Mouse (Mus musculus) stomach, postnatal 0 days (tissue): Measurements from ENCODE around the gene Rnf220. TPM values are rescaled to one million over a fixed set of nuclear protein-coding genes. Genes with fewer than 3 reads are reported as not detected.

Experiments
- ATAC-seq: fragments of 200-750 bp; cut with Nextera tagmentation; 2 replicates; pipeline ENCODE4 v1.8.0; 2017; ENCODE audit not compliant: low FRiP score, low TSS enrichment
- DNase-seq: peaks from one replicate; pipeline ENCODE4 v3.0.0-alpha.2; 2016; ENCODE audit warnings: low spot score
- H3K27ac ChIP-seq: fragments of 300-500 bp; sonication (generic); replicated peaks from 2 replicates; pipeline ENCODE4 v1.5.1; 2014; ENCODE audit warnings: mild to moderate bottlenecking, control low read depth
- H3K27me3 ChIP-seq: fragments of 300-500 bp; sonication (generic); 2 replicates; pipeline ENCODE4 v1.6.1; 2014; ENCODE audit warnings: low read length; ENCODE audit not compliant: control insufficient read depth, insufficient read depth
- H3K36me3 ChIP-seq: fragments of 300-500 bp; sonication (generic); 2 replicates; pipeline ENCODE4 v1.6.1; 2014; ENCODE audit warnings: low read length, mixed read lengths; ENCODE audit not compliant: control insufficient read depth, insufficient read depth
- H3K4me1 ChIP-seq: fragments of 300-500 bp; sonication (generic); replicated peaks from 2 replicates; pipeline ENCODE4 v1.6.1; 2014; ENCODE audit warnings: antibody characterized with exemption; ENCODE audit not compliant: control insufficient read depth, insufficient read depth
- H3K4me2 ChIP-seq: fragments of 300-500 bp; sonication (generic); replicated peaks from 2 replicates; pipeline ENCODE4 v1.6.1; 2014; ENCODE audit warnings: low read depth, mild to moderate bottlenecking, control low read depth, moderate library complexity
- H3K4me3 ChIP-seq: fragments of 300-500 bp; sonication (generic); 2 replicates; pipeline ENCODE4 v1.5.1; 2014; ENCODE audit warnings: low read depth, low read length, control low read depth
- H3K9ac ChIP-seq: fragments of 300-500 bp; sonication (generic); 2 replicates; pipeline ENCODE4 v1.6.1; 2014; ENCODE audit warnings: mild to moderate bottlenecking, low read length, control low read depth, mixed read lengths
- H3K9me3 ChIP-seq: fragments of 300-500 bp; sonication (generic); 2 replicates; pipeline ENCODE4 v1.6.1; 2016; ENCODE audit warnings: low read length; ENCODE audit not compliant: control insufficient read depth
- CTCF ChIP-seq: IDR thresholded peaks from 2 replicates; pipeline ENCODE4 v1.5.1; 2016; ENCODE audit warnings: antibody characterized with exemption, low read depth, mild to moderate bottlenecking, moderate library complexity
- EP300 ChIP-seq: optimal IDR thresholded peaks from 2 replicates; pipeline ENCODE3; 2016; ENCODE audit warnings: antibody characterized with exemption
- WGBS: fragments of 180-500 bp; shearing (Covaris S2); extraction: QIAGEN DNeasy Blood & Tissue Kit; methylation state at CpG from one replicate; pipeline ENCODE4 v1.1.7; 2014; 5-methylcytosine and 5-hydroxymethylcytosine counted together
- polyA plus RNA-seq: library from polyadenylated mRNA; unstranded; fragments of >200 nt; fragmentation: Nextera tagmentation; extraction: Ambion mirVana; gene quantifications from 2 replicates; pipeline ENCODE4 v1.2.1, GENCODE M21; 2015

Rnf220 gene
- polyA plus RNA-seq, 1 experiment from 2014 or later, result 33.0 TPM

DNA sequence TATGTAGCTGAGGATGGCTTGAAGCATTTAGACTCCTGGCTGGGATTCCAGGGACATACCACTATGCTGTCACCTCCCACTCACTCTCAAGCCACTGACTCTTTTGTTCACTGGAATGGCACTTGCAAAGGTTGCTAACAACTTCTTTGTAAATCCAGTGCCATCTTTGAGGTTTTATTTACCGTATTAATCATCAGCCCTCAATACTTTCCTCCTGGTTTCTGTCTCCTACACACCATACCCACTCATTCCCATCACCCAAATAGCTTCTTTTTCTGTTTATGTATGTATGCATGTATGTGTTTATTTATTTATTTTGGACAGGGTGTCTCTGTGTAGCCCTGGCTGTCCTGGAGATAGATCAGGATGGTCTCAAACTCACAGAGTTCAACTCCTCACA lies 245.9 kb downstream of the Rnf220 start:
- Histone ChIP-seq H3K4me1 (peaks cover 4% of the 10 kb centered on the region; the same call in 1 of the 2 replicates), H3K36me3 (no peaks in the 10 kb centered on the region), H3K4me2 (peak overlapping the region; percentile 78), H3K4me3 (no peak overlapping the region), H3K27me3 (no peaks in the 10 kb centered on the region), H3K9ac (no peak overlapping the region), H3K27ac (no peak overlapping the region), H3K9me3 (no peaks in the 10 kb centered on the region)
- no peak for ATAC-seq
- no peak for TF ChIP-seq CTCF
- TF ChIP-seq EP300, result no peak
- no peak for DNase-seq
- 67% methylated on average over 1 of the region's 1 CpGs for WGBS

- no peaks in the 10 kb centered on the region for H3K4me1 ChIP-seq
- no peaks in the 10 kb centered on the region for H3K27me3 ChIP-seq
- no peak overlapping the region for H3K4me2 ChIP-seq
- no peaks in the 10 kb centered on the region for H3K9me3 ChIP-seq
- ATAC-seq (no peak), DNase-seq (no peak)
- no peaks in the 10 kb centered on the region for H3K36me3 ChIP-seq
- no peak overlapping the region for H3K4me3 ChIP-seq
- TF ChIP-seq CTCF (no peak), EP300 (no peak)
- H3K9ac ChIP-seq, result no peak overlapping the region
- no peak overlapping the region for H3K27ac ChIP-seq
- WGBS, result 64% methylated on average over 6 of the region's 6 CpGs
These were observed 256.0 kb downstream of the Rnf220 start for GRCm38 (mm10) chr4:117240867-117241266.

GRCm38 (mm10) chr4:117239153-117239552 lies 257.7 kb downstream of the Rnf220 start:
- Histone ChIP-seq H3K36me3 (no peaks in the 10 kb centered on the region), H3K27me3 (no peaks in the 10 kb centered on the region), H3K4me3 (no peak overlapping the region), H3K27ac (no peak overlapping the region), H3K4me2 (no peak overlapping the region), H3K9ac (no peak overlapping the region), H3K4me1 (no peaks in the 10 kb centered on the region), H3K9me3 (no peaks in the 10 kb centered on the region)
- ATAC-seq (peak; percentile 74), DNase-seq (peak; percentile 62)
- TF ChIP-seq CTCF (no peak), EP300 (no peak)
- 19% methylated on average over 2 of the region's 2 CpGs for WGBS

DNA sequence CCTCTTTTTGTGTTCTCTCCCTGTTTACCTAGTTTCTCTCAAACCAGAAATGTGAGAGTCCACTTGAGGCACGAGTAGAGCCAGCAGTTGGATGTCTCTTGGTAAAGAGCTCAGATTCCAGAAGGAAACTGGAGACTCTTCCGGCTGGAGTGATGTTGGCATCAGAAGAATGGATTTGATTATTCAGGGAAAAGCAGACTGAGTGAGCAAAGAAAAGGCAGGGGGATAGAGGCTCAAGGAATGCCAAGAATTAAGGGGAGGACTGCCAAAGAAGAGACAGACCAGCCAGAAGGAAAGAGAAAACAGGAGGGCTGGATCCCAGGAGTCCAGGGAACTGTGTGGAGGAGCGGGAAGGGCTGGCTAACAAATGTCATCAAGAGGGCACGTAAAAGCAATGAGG lies 261.0 kb downstream of the Rnf220 start:
- Histone ChIP-seq H3K4me2 (no peak overlapping the region), H3K9ac (no peak overlapping the region), H3K9me3 (no peaks in the 10 kb centered on the region), H3K36me3 (no peaks in the 10 kb centered on the region), H3K27me3 (no peaks in the 10 kb centered on the region), H3K4me1 (no peaks in the 10 kb centered on the region), H3K4me3 (no peak overlapping the region), H3K27ac (no peak overlapping the region)
- no peak for ATAC-seq
- DNase-seq, result no peak
- TF ChIP-seq CTCF (no peak), EP300 (no peak)
- 39% methylated on average over 4 of the region's 4 CpGs for WGBS

- TF ChIP-seq CTCF, result no peak
- TF ChIP-seq EP300, result no peak
- H3K27me3 ChIP-seq, result no peaks in the 10 kb centered on the region
- no peaks in the 10 kb centered on the region for H3K36me3 ChIP-seq
- H3K4me3 ChIP-seq, result no peak overlapping the region
- H3K9me3 ChIP-seq, result no peaks in the 10 kb centered on the region
- H3K27ac ChIP-seq, result no peak overlapping the region
- no peak overlapping the region for H3K4me2 ChIP-seq
- H3K4me1 ChIP-seq, result no peaks in the 10 kb centered on the region
- WGBS, result 59% methylated on average over 7 of the region's 7 CpGs
- H3K9ac ChIP-seq, result no peak overlapping the region
- DNase-seq (no peak), ATAC-seq (no peak)
These were observed 262.6 kb downstream of the Rnf220 start for GRCm38 (mm10) chr4:117234166-117234741.

DNA sequence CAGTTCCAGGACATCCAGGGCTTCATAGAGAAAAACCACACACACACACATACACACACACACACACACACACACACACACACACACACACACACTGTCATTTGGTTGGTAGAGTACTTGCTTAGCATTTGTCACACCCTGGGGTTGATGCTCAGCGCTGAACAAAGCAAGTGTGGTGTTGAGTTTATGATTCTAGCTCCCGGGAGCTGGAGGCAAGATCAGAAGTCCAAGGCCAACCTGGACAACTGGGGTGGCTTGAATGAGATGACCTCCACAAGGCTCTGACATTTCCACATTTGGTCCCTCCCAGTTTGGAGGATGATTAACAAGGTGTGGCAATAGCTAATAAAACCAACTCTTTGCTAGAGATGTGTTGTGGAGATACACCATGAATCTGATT lies 265.6 kb downstream of the Rnf220 start:
- no peaks in the 10 kb centered on the region for H3K4me1 ChIP-seq
- H3K27ac ChIP-seq, result no peak overlapping the region
- 76% methylated on average over 2 of the region's 2 CpGs for WGBS
- no peak overlapping the region for H3K4me2 ChIP-seq
- H3K9ac ChIP-seq, result no peak overlapping the region
- DNase-seq, result no peak
- TF ChIP-seq CTCF (no peak), EP300 (no peak)
- no peaks in the 10 kb centered on the region for H3K9me3 ChIP-seq
- no peaks in the 10 kb centered on the region for H3K36me3 ChIP-seq
- no peak overlapping the region for H3K4me3 ChIP-seq
- ATAC-seq, result no peak
- no peaks in the 10 kb centered on the region for H3K27me3 ChIP-seq
